Comparison of ENCODE assay signal across 20 mouse cellular contexts in genomic region chr11:69576307-69576706, GRCm38 (mm10). TPM values are rescaled to one million over a fixed set of nuclear protein-coding genes. Genes with fewer than 3 reads are reported as not detected.
A peak's percentile ranks its signal among the peaks of the same experiment; 100 is the strongest.
DNase-seq lines count a peak whose midpoint lies in the region; ATAC-seq and TF ChIP-seq lines count a peak whose summit lies in the region.
"Had no signal": no experiment of that assay in that cellular context is flagged by ENCODE, and none has a peak within 500 bp of the region (broad histone marks: within the 10 kb centered on the region; RNA-seq: fewer than 3 reads in every experiment).

No protein-coding gene starts in this region.

- peak overlapping the region; percentile 33 for H3K27ac ChIP-seq in liver, embryonic 11.5 days (ENCODE audit: low read depth, low read length)
- no peak overlapping the region for H3K27ac ChIP-seq in forebrain, embryonic 14.5 days (ENCODE audit: low read depth, low read length)
- H3K27ac ChIP-seq in liver, postnatal 0 days (ENCODE audit: low read depth): no peak overlapping the region
- H3K27ac ChIP-seq: hindbrain, embryonic 14.5 days; neural tube, embryonic 13.5 days had no signal

- TF ChIP-seq CTCF in liver, postnatal 0 days (IDR thresholded peaks at IDR 0.05; ENCODE audit: low read depth): no peak

- H3K4me3 ChIP-seq in erythroblast, embryonic 14.5 days (replicated peaks): peak overlapping the region; percentile 85
- peak overlapping the region; percentile 71 for H3K4me3 ChIP-seq in liver, embryonic 11.5 days (ENCODE audit: low read depth, low read length)
- H3K4me3 ChIP-seq in forebrain, embryonic 14.5 days (ENCODE audit: low read depth, low read length): no peak overlapping the region
- H3K4me3 ChIP-seq in liver, postnatal 0 days (ENCODE audit: low read depth, low read length): no peak overlapping the region
- H3K4me3 ChIP-seq: neural tube, embryonic 13.5 days had no signal

- H3K4me1 ChIP-seq in erythroblast, embryonic 14.5 days (ENCODE audit: control insufficient read depth): peaks cover 78% of the 10 kb centered on the region
- peaks cover 33% of the 10 kb centered on the region for H3K4me1 ChIP-seq in liver, embryonic 11.5 days (replicated peaks; ENCODE audit: control insufficient read depth, insufficient read depth, low read length)
- H3K4me1 ChIP-seq in forebrain, embryonic 14.5 days (ENCODE audit: control insufficient read depth, insufficient read depth, low read length): peaks cover 17% of the 10 kb centered on the region
- H3K4me1 ChIP-seq in liver, postnatal 0 days (ENCODE audit: insufficient read depth): peaks cover 11% of the 10 kb centered on the region

- no peaks in the 10 kb centered on the region for H3K9me3 ChIP-seq in erythroblast, embryonic 14.5 days (ENCODE audit: control insufficient read depth, low read length)
- no peaks in the 10 kb centered on the region for H3K9me3 ChIP-seq in liver, embryonic 11.5 days (ENCODE audit: control insufficient read depth, low read length)
- no peaks in the 10 kb centered on the region for H3K9me3 ChIP-seq in forebrain, embryonic 14.5 days (replicated peaks; ENCODE audit: control insufficient read depth, low read length)
- no peaks in the 10 kb centered on the region for H3K9me3 ChIP-seq in liver, postnatal 0 days (ENCODE audit: low read length)
- H3K9me3 ChIP-seq: neural tube, embryonic 13.5 days had no signal

- H3K27me3 ChIP-seq in erythroblast, embryonic 14.5 days (ENCODE audit: control insufficient read depth): no peaks in the 10 kb centered on the region
- no peaks in the 10 kb centered on the region for H3K27me3 ChIP-seq in liver, embryonic 11.5 days (replicated peaks; ENCODE audit: control insufficient read depth, insufficient read depth, low read length)
- H3K27me3 ChIP-seq in forebrain, embryonic 14.5 days (replicated peaks; ENCODE audit: control insufficient read depth, insufficient read depth, low read length): no peaks in the 10 kb centered on the region
- H3K27me3 ChIP-seq in liver, postnatal 0 days (ENCODE audit: insufficient read depth, low read length): no peaks in the 10 kb centered on the region
- H3K27me3 ChIP-seq: neural tube, embryonic 13.5 days had no signal

- no peak for DNase-seq in liver, embryonic 11.5 days (ENCODE audit: low spot score)
- no peak for DNase-seq in liver
- DNase-seq in forebrain, embryonic 14.5 days (ENCODE audit: low spot score): no peak
- no peak for DNase-seq in liver, postnatal 0 days
- DNase-seq in ovary, postnatal 14 days (ENCODE audit: low spot score): no peak
- DNase-seq: adrenal gland, postnatal 36 days; cerebellum, adult 18-20 months; cerebellum, postnatal 36 days; gastrocnemius, postnatal 36 days; heart, postnatal 14 days; kidney, adult 8-10 months; kidney, postnatal 14 days; left cerebral cortex, postnatal 4 days; thymus, postnatal 14 days had no signal

- TF ChIP-seq EP300 in liver, postnatal 0 days (IDR thresholded peaks at IDR 0.05; ENCODE audit: low read depth): peak; percentile 53; the same call in 1 of the 2 replicates

- ATAC-seq in erythroblast, adult 5-6 weeks (replicated peaks; ENCODE audit: low FRiP score, poor library complexity, severe bottlenecking): no peak
- no peak for ATAC-seq in liver, embryonic 11.5 days (replicated peaks; ENCODE audit: low FRiP score)
- no peak for ATAC-seq in forebrain, embryonic 14.5 days
- no peak for ATAC-seq in liver, postnatal 0 days
- ATAC-seq: CD4-positive, CD25-positive, alpha-beta regulatory T cell, adult 4 months had no signal

- WGBS in liver, embryonic 11.5 days: 46% methylated on average over 5 of the region's 5 CpGs
- WGBS in forebrain, embryonic 14.5 days: 78% methylated on average over 5 of the region's 5 CpGs
- WGBS in liver, postnatal 0 days (ENCODE audit: insufficient replicate concordance): 50% methylated on average over 5 of the region's 5 CpGs

- peak overlapping the region; percentile 87 for H3K4me2 ChIP-seq in liver, embryonic 11.5 days
- H3K4me2 ChIP-seq in forebrain, embryonic 14.5 days (ENCODE audit: low read length): no peak overlapping the region
- peak overlapping the region; percentile 91; the same call in 1 of the 2 replicates for H3K4me2 ChIP-seq in liver, postnatal 0 days (ENCODE audit: low read depth, low read length)

- H3K36me3 ChIP-seq in erythroblast, embryonic 14.5 days (ENCODE audit: control insufficient read depth): peaks cover 68% of the 10 kb centered on the region
- peaks cover 11% of the 10 kb centered on the region; the same call in 1 of the 2 replicates for H3K36me3 ChIP-seq in liver, embryonic 11.5 days (ENCODE audit: control insufficient read depth, insufficient read depth, low read length)
- peaks cover 35% of the 10 kb centered on the region for H3K36me3 ChIP-seq in forebrain, embryonic 14.5 days (ENCODE audit: control insufficient read depth, insufficient read depth, low read length)
- H3K36me3 ChIP-seq in liver, postnatal 0 days (replicated peaks; ENCODE audit: insufficient read depth, low read length): peaks cover 19% of the 10 kb centered on the region; the same call in 1 of the 2 replicates

- no peak overlapping the region for H3K9ac ChIP-seq in liver, embryonic 11.5 days (ENCODE audit: low read depth, low read length)
- H3K9ac ChIP-seq in forebrain, embryonic 14.5 days (ENCODE audit: low read length): 0 out of 2 replicates have a peak overlapping the region, but pooled peaks have one; percentile 7
- H3K9ac ChIP-seq in liver, postnatal 0 days (replicated peaks): no peak overlapping the region

RNA-seq across cellular contexts. Expression of gene Wrap53, which starts 3.7 kb away (rescaled TPM):
- 3.8 and 7.2 TPM in 2 replicates for polyA plus RNA-seq in erythroblast, embryonic 14.5 days (2012)
- total RNA-seq in erythroblast, adult 5-6 weeks (2015; ENCODE audit: low replicate concordance): 18.4 and 21.3 TPM in 2 replicates
- 7.7 and 8.9 TPM in 2 replicates for total RNA-seq in erythroblast, adult 5-6 weeks (2017; ENCODE audit: low replicate concordance)
- 33.7 and 39.3 TPM in 2 replicates for polyA plus RNA-seq in liver, embryonic 11.5 days (2014; fragmentation: Nextera tagmentation; extraction: Ambion mirVana)
- 24.6 and 29.3 TPM in 2 replicates for polyA plus RNA-seq in forebrain, embryonic 14.5 days (2014; fragmentation: Nextera tagmentation; extraction: Ambion mirVana)
- 8.1 and 10.0 TPM in 2 replicates for polyA plus RNA-seq in liver, postnatal 0 days (2015; fragmentation: Nextera tagmentation; extraction: Ambion mirVana)

RNA-seq across cellular contexts. Expression of gene Trp53, which starts 3.9 kb away (rescaled TPM):
- 4.1 and 4.3 TPM in 2 replicates for polyA plus RNA-seq in erythroblast, embryonic 14.5 days (2012)
- total RNA-seq in erythroblast, adult 5-6 weeks (2015; ENCODE audit: low replicate concordance): 44.6 and 56.8 TPM in 2 replicates
- total RNA-seq in erythroblast, adult 5-6 weeks (2017; ENCODE audit: low replicate concordance): 25.1 and 28.0 TPM in 2 replicates
- polyA plus RNA-seq in liver, embryonic 11.5 days (2014; fragmentation: Nextera tagmentation; extraction: Ambion mirVana): 196 and 198 TPM in 2 replicates
- 111 and 113 TPM in 2 replicates for polyA plus RNA-seq in forebrain, embryonic 14.5 days (2014; fragmentation: Nextera tagmentation; extraction: Ambion mirVana)
- polyA plus RNA-seq in liver, postnatal 0 days (2015; fragmentation: Nextera tagmentation; extraction: Ambion mirVana): 32.6 and 33.5 TPM in 2 replicates

RNA-seq across cellular contexts. Expression of gene Efnb3, which starts 16.3 kb away (rescaled TPM):
- polyA plus RNA-seq in erythroblast, embryonic 14.5 days (2012): 0.15 and 0.20 TPM in 2 replicates
- 1.2 TPM in 1 of 2 replicates, not detected in the other for total RNA-seq in erythroblast, adult 5-6 weeks (2015; ENCODE audit: low replicate concordance)
- 1.3 and 2.2 TPM in 2 replicates for total RNA-seq in erythroblast, adult 5-6 weeks (2017; ENCODE audit: low replicate concordance)
- polyA plus RNA-seq in liver, embryonic 11.5 days (2014; fragmentation: Nextera tagmentation; extraction: Ambion mirVana): 1.8 and 2.4 TPM in 2 replicates
- polyA plus RNA-seq in forebrain, embryonic 14.5 days (2014; fragmentation: Nextera tagmentation; extraction: Ambion mirVana): 38.6 and 48.2 TPM in 2 replicates
- polyA plus RNA-seq in liver, postnatal 0 days (2015; fragmentation: Nextera tagmentation; extraction: Ambion mirVana): 0.19 and 0.20 TPM in 2 replicates
- total RNA-seq: liver, adult 2 months had no signal

RNA-seq across cellular contexts. Expression of gene Dnah2, which starts 27.4 kb away (rescaled TPM):
- 0.04 TPM in 1 of 2 replicates, not detected in the other for polyA plus RNA-seq in erythroblast, embryonic 14.5 days (2012)
- not detected in 2 replicates for total RNA-seq in erythroblast, adult 5-6 weeks (2015; ENCODE audit: low replicate concordance)
- total RNA-seq in erythroblast, adult 5-6 weeks (2017; ENCODE audit: low replicate concordance): not detected in 2 replicates
- 0.14 and 0.52 TPM in 2 replicates for polyA plus RNA-seq in liver, embryonic 11.5 days (2014; fragmentation: Nextera tagmentation; extraction: Ambion mirVana)
- polyA plus RNA-seq in forebrain, embryonic 14.5 days (2014; fragmentation: Nextera tagmentation; extraction: Ambion mirVana): 2.7 and 3.8 TPM in 2 replicates
- polyA plus RNA-seq in liver, postnatal 0 days (2015; fragmentation: Nextera tagmentation; extraction: Ambion mirVana): 0.04 and 0.05 TPM in 2 replicates

RNA-seq across cellular contexts. Expression of gene Atp1b2, which starts 29.4 kb away (rescaled TPM):
- 8.1 and 9.1 TPM in 2 replicates for polyA plus RNA-seq in erythroblast, embryonic 14.5 days (2012)
- 10.6 and 24.0 TPM in 2 replicates for total RNA-seq in erythroblast, adult 5-6 weeks (2015; ENCODE audit: low replicate concordance)
- total RNA-seq in erythroblast, adult 5-6 weeks (2017; ENCODE audit: low replicate concordance): 1.2 and 4.0 TPM in 2 replicates
- 76.2 and 79.5 TPM in 2 replicates for polyA plus RNA-seq in liver, embryonic 11.5 days (2014; fragmentation: Nextera tagmentation; extraction: Ambion mirVana)
- polyA plus RNA-seq in forebrain, embryonic 14.5 days (2014; fragmentation: Nextera tagmentation; extraction: Ambion mirVana): 22.0 and 31.5 TPM in 2 replicates
- polyA plus RNA-seq in liver, postnatal 0 days (2015; fragmentation: Nextera tagmentation; extraction: Ambion mirVana): 4.0 and 5.3 TPM in 2 replicates
- polyA plus RNA-seq: CD4-positive, CD25-positive, alpha-beta regulatory T cell, adult 4 months had no signal

Comparison
In these comparisons a context has a peak if more than half of its experiments do, and no peak if none do; other contexts are left out.
1. H3K4me3 ChIP-seq: peak in erythroblast, embryonic 14.5 days (single experiment) and liver, embryonic 11.5 days (single experiment); none in forebrain, embryonic 14.5 days (single experiment) and liver, postnatal 0 days (single experiment).
2. RNA of gene Efnb3, which starts 16.3 kb away (polyA plus RNA-seq): 38.6 to 48.2 TPM in forebrain, embryonic 14.5 days; 1.8 to 2.4 TPM in liver, embryonic 11.5 days, 0.15 to 0.20 TPM in erythroblast, embryonic 14.5 days and 0.19 to 0.20 TPM in liver, postnatal 0 days; every median in the first group is over 10 times any median in the second.